Mouse (Mus musculus) CH12.LX (cell line): ENCODE measurements at regions not wholly inside any gene's neighbourhood (a gene's known extent, or its start where the extent isn't known, plus 50 kb on each side); places are given as distances from the start of the nearest gene placed in this dataset.

ENCODE experiments used
- DNase-seq: peaks from one replicate; pipeline ENCODE4 v3.0.0-alpha.2; 2013; ENCODE audit errors: extremely low read depth
- H3K27ac ChIP-seq: 2 replicates; pipeline ENCODE4 v1.5.1; 2012; ENCODE audit warnings: low read depth, mild to moderate bottlenecking, control low read depth, moderate library complexity; ENCODE audit not compliant: insufficient read depth
- H3K27me3 ChIP-seq: replicated peaks from 2 replicates; pipeline ENCODE3; 2012; ENCODE audit warnings: inconsistent platforms
- H3K36me3 ChIP-seq, 2 experiments: replicated peaks in 1 of 2; 2 replicates each; pipeline versions ENCODE3 to v1.6.1; 2012; ENCODE audit warnings: inconsistent platforms in 1 of 2, low read length in 1 of 2, mild to moderate bottlenecking in 1 of 2, mixed read lengths in 1 of 2, moderate library complexity in 1 of 2; ENCODE audit not compliant: control insufficient read depth in 1 of 2, insufficient read depth in 1 of 2
- H3K4me1 ChIP-seq, 2 experiments: 2 replicates each; pipeline ENCODE4 v1.6.1; 2012; ENCODE audit warnings: inconsistent platforms in 1 of 2, moderate library complexity in 1 of 2; ENCODE audit not compliant: insufficient read depth in 2 of 2, control insufficient read depth in 1 of 2
- H3K4me2 ChIP-seq: 2 replicates; pipeline ENCODE4 v1.6.1; 2012; ENCODE audit warnings: low read depth, mild to moderate bottlenecking, control low read depth; ENCODE audit not compliant: poor library complexity, insufficient read depth, severe bottlenecking
- H3K4me3 ChIP-seq, 3 experiments: fragments of 150-350 bp in 1 of 3; sonication (generic) in 1 of 3; replicated peaks in 1 of 3; 2 replicates each; pipeline versions ENCODE3 to v1.5.1; 2011 to 2012; ENCODE audit warnings: low read depth in 2 of 3, low read length in 2 of 3, mild to moderate bottlenecking in 2 of 3, moderate library complexity in 2 of 3, control low read depth in 1 of 3, improper control_type of control experiment in 1 of 3, inconsistent platforms in 1 of 3, mixed read lengths in 1 of 3; ENCODE audit not compliant: poor library complexity in 1 of 3
- H3K79me2 ChIP-seq: replicated peaks from 2 replicates; pipeline ENCODE4 v1.6.1; 2012; ENCODE audit warnings: mild to moderate bottlenecking, moderate library complexity; ENCODE audit not compliant: control insufficient read depth, poor library complexity, insufficient read depth, severe bottlenecking; ENCODE audit errors: extremely low read depth
- H3K9ac ChIP-seq: 2 replicates; pipeline ENCODE4 v1.6.1; 2012; ENCODE audit warnings: low read depth, mild to moderate bottlenecking, control low read depth, moderate library complexity; ENCODE audit not compliant: insufficient read depth
- H3K9me3 ChIP-seq: replicated peaks from 2 replicates; pipeline ENCODE3; 2012; ENCODE audit warnings: low read length, inconsistent platforms, mixed read lengths
- CTCF ChIP-seq, 2 experiments: IDR thresholded peaks in 1 of 2; conservative IDR thresholded peaks in 1 of 2; 2 replicates each; pipeline ENCODE4 v1.5.1; 2011 to 2012; ENCODE audit warnings: low read depth in 2 of 2, low read length in 2 of 2, improper control_type of control experiment in 1 of 2, inconsistent platforms in 1 of 2, mild to moderate bottlenecking in 1 of 2, moderate library complexity in 1 of 2
- GABPA ChIP-seq: IDR thresholded peaks from 2 replicates; pipeline ENCODE4 v1.6.1; 2012; ENCODE audit warnings: low read depth, low read length, improper control_type of control experiment, inconsistent platforms; ENCODE audit not compliant: insufficient replicate concordance
- IRF4 ChIP-seq: IDR thresholded peaks from 2 replicates; pipeline ENCODE4 v1.6.1; 2014; ENCODE audit warnings: low read depth, mild to moderate bottlenecking, inconsistent platforms, low read length, improper control_type of control experiment
- JUN ChIP-seq: IDR thresholded peaks from 2 replicates; pipeline ENCODE4 v1.6.1; 2011; ENCODE audit warnings: low read depth, mild to moderate bottlenecking, low read length, improper control_type of control experiment, moderate library complexity; ENCODE audit not compliant: insufficient read depth
- JUND ChIP-seq: conservative IDR thresholded peaks from 2 replicates; pipeline ENCODE4 v1.6.1; 2011; ENCODE audit warnings: low read depth, low read length, improper control_type of control experiment
- MAX ChIP-seq: IDR thresholded peaks from 2 replicates; pipeline ENCODE4 v1.6.1; 2011; ENCODE audit warnings: low read length, improper control_type of control experiment
- MAZ ChIP-seq: IDR thresholded peaks from 2 replicates; pipeline ENCODE4 v1.6.1; 2012; ENCODE audit warnings: low read depth, mild to moderate bottlenecking, inconsistent platforms, low read length, improper control_type of control experiment, moderate library complexity
- MXI1 ChIP-seq: IDR thresholded peaks from 2 replicates; pipeline ENCODE4 v1.6.1; 2011; ENCODE audit warnings: mild to moderate bottlenecking, low read depth, low read length, improper control_type of control experiment
- NRF1 ChIP-seq: IDR thresholded peaks from 2 replicates; pipeline ENCODE4 v1.6.1; 2014; ENCODE audit warnings: low read depth, mild to moderate bottlenecking, inconsistent platforms, low read length, improper control_type of control experiment, moderate library complexity
- POLR2AphosphoS2 ChIP-seq: IDR thresholded peaks from 2 replicates; pipeline ENCODE4 v1.6.1; 2011; ENCODE audit warnings: low read depth, low read length, improper control_type of control experiment
- SIN3A ChIP-seq: IDR thresholded peaks from 2 replicates; pipeline ENCODE4 v1.6.1; 2012; ENCODE audit warnings: low read length, improper control_type of control experiment, inconsistent platforms
- SMC3 ChIP-seq: IDR thresholded peaks from 2 replicates; pipeline ENCODE4 v1.6.1; 2011; ENCODE audit warnings: low read depth, low read length, improper control_type of control experiment
- TCF12 ChIP-seq: IDR thresholded peaks from 2 replicates; pipeline ENCODE4 v1.6.1; 2014; ENCODE audit warnings: low read depth, mild to moderate bottlenecking, inconsistent platforms, low read length, improper control_type of control experiment
- ZC3H11A ChIP-seq: IDR thresholded peaks from 2 replicates; pipeline ENCODE4 v1.6.1; 2012; ENCODE audit warnings: low read depth, mild to moderate bottlenecking, inconsistent platforms, low read length, improper control_type of control experiment
- dilution Hi-C: fragments of 300-500 bp; cut with MboI; formaldehyde crosslinking; loops from 2 replicates; pipeline ENCODE4 v1.14.3; 2020; ENCODE audit warnings: low sequenced_read_pairs; ENCODE audit not compliant: extremely low pct_unique_long_range_greater_than_20kb, extremely low pct_ligation_motif_present
- in situ Hi-C: fragments of 300-500 bp; cut with MboI; formaldehyde crosslinking; loops from 3 replicates; pipeline ENCODE4 v1.14.3; 2019; ENCODE audit warnings: low sequenced_read_pairs, low pct_ligation_motif_present, low pct_unique_long_range_greater_than_20kb, mixed read lengths

DNA sequence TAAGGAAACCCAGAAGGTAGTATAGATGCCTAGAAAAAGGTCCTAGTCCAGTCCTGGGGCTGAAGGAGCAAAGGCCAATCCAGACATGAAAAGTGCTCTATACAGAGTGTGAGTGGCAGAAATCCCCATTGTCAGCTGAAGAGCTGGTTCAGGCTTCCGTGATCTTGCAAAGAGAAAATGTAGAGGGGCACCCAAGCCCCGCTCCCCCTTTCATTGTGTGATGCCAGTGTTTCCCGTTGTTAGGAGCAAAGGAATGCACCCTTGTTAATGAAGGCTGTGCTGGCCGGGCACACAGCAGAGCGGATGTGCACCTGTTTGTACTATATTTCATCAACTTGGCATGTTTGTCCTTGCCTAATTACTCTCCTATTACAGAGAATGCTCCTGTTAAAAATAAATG lies 492.5 kb downstream of the Mdfic start:
- TF ChIP-seq GABPA (no peak), CTCF (conservative IDR thresholded peaks at IDR 0.05 in 1 of 2, IDR thresholded peaks at IDR 0.05 in 1 of 2; ENCODE audit: low read depth in 2 of 2, low read length in 2 of 2) (no peak), POLR2AphosphoS2 (no peak), TCF12 (no peak), MXI1 (no peak), MAZ (no peak), SIN3A (no peak), ZC3H11A (no peak), IRF4 (no peak), JUND (no peak), MAX (no peak)
- TF ChIP-seq, all 38 proteins: peak for 0
- H3K79me2 ChIP-seq: no peaks in the 10 kb centered on the region

DNA sequence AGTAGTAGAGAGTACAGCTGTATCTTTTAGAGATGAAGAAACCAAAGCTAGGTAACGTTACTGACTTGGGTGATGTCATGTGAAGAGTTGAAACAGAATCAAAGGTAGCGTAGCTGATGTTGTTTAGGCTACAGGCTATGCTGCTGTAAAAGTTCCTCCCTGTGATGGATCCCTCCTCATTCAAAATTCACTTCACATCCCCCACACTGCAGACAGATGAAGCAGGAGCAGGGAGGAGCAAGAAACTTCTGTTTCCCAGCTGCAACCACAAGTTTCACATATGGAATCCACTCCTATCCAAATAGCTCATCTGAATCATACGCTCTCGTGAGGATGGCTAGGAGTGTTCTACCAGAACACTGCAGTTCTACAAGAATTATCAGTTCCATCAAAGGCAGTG lies 493.2 kb downstream of the Mdfic start:
- no peak for TF ChIP-seq NRF1
- TF ChIP-seq JUN: no peak
- TF ChIP-seq SMC3: no peak
- TF ChIP-seq POLR2AphosphoS2: no peak
- no peak for TF ChIP-seq MAZ
- H3K4me3 ChIP-seq: no peak overlapping the region
- dilution Hi-C loops: no loop called here

More for the DNA sequence above, 492.5 kb downstream of the Mdfic start:
- Histone ChIP-seq H3K4me3 (no peak overlapping the region), H3K9ac (no peak overlapping the region), H3K9me3 (no peaks in the 10 kb centered on the region), H3K27me3 (no peaks in the 10 kb centered on the region), H3K27ac (no peak overlapping the region), H3K36me3 (no peaks in the 10 kb centered on the region), H3K4me2 (no peak overlapping the region), H3K4me1 (peaks cover 0 to 19% of the 10 kb centered on the region in 2 experiments; a peak in 2 of 4 replicates)
- dilution Hi-C loops (no loop called here), in situ Hi-C loops (no loop called here)
- no peak for DNase-seq

More for the DNA sequence above, 493.2 kb downstream of the Mdfic start:
- Histone ChIP-seq H3K9me3 (no peaks in the 10 kb centered on the region), H3K4me1 (peaks cover 0 to 19% of the 10 kb centered on the region in 2 experiments; a peak in 2 of 4 replicates), H3K36me3 (no peaks in the 10 kb centered on the region), H3K27ac (no peak overlapping the region), H3K79me2 (no peaks in the 10 kb centered on the region), H3K4me2 (no peak overlapping the region), H3K9ac (no peak overlapping the region), H3K27me3 (no peaks in the 10 kb centered on the region)
- no peak for DNase-seq
- in situ Hi-C loops: no loop called here
